Mouse (Mus musculus) spleen, adult 2 months (tissue): ENCODE results near the gene Cxcl2.

ENCODE experiments used
- CTCF ChIP-seq: fragments of 200-500 bp; IDR thresholded peaks from 2 replicates; pipeline ENCODE4 v1.5.1; 2011; ENCODE audit warnings: mild to moderate bottlenecking, inconsistent platforms; ENCODE audit not compliant: insufficient read depth, insufficient read length, insufficient replicate concordance; ENCODE audit errors: extremely low read depth
- POLR2A ChIP-seq: fragments of 200-500 bp; IDR thresholded peaks from 2 replicates; pipeline ENCODE4 v1.6.1; 2011; ENCODE audit warnings: low read depth, low read length, inconsistent platforms

GRCm38 (mm10) chr5:90936706-90937105 lies 33.0 kb downstream of the Cxcl2 start:
- TF ChIP-seq CTCF (no peak), POLR2A (no peak)
